Mouse (Mus musculus): ENCODE measurements around the gene Smco3.

Smco3 gene

Small RNA genes within 50 kb of the gene (microRNA-seq; reads per million reads assigned to microRNA genes)
- gene Gm44364 = 0 reads per million in 2 experiments

Measured in adrenal gland (tissue).